Mouse (Mus musculus): ENCODE data around the gene Trabd2b.

DNA sequence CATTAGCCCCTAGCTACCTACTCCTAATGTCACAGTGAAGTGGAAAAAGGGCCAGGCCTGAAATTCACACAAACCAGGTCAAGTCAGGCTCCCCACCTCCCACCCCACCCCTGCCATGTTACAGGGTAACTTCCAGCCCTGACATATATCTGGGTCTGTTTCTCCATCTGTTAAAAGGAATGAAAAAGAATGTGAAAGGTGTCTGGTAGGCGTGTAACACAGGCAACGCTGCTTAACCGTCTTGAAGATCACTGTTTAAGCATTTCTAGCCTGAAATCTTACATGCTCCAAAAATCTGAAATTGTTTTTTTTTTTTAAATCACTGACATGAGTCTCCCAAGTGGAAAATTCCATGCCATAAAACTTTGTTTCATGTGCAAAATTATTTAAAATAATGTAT, 69.8 kb downstream of the Trabd2b start:
- TF ChIP-seq CTCF (IDR thresholded peaks at IDR 0.05; ENCODE audit: insufficient read depth, low read depth, low read length), result no peak
- no peak for TF ChIP-seq POLR2A (IDR thresholded peaks at IDR 0.05; ENCODE audit: insufficient read depth, low read depth, low read length)
